Mouse (Mus musculus) kidney, postnatal 14 days (tissue): ENCODE data around the gene Cog5.
A peak's percentile ranks its signal among the peaks of the same experiment; 100 is the strongest.

Experiments
- DNase-seq: peaks from one replicate; pipeline ENCODE4 v3.0.0; 2022; ENCODE audit warnings: mixed read lengths

Gene Cog5

DNA sequence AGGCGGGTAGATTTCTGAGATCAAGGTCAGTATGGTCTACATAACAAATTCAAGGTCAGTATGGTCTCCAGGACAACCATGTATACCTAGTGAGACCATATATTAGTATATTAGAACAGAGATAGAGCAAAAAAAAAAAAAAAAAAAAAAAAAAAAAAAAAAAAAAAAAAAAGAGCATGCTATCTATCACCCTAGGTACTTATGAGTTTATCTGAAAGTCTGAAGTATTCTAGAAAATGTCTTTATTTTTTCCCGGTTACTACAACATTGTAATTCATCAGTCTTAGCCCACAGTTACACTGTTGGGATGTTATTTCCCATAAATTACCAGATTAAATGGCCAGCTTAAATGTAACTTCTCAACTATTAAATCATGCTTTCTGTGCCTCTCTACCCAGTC is 289.7 kb downstream of the Cog5 start:
- no peak for DNase-seq

DNA sequence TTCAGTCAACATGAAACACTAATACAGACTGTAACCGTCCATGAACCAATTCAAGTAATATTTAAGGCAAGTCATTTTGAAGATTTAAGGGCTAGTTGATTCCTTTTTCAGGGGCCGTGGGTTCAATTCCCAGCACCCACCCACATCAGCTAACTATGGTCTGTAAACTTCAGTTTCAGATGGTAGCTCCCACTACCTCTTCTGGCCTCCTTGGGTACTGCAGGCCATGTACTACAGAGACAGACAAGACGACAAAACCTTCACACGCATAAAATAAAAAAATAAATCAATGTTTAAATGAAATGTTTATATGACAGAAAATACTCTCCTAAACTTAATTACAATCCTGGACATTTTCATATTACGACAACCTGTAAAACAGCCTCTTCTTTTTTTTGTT is 292.8 kb downstream of the Cog5 start:
- no peak for DNase-seq

- DNase-seq: no peak
Measured at GRCm38 (mm10) chr12:31948101-31949000, 293.7 kb downstream of the Cog5 start.

DNA sequence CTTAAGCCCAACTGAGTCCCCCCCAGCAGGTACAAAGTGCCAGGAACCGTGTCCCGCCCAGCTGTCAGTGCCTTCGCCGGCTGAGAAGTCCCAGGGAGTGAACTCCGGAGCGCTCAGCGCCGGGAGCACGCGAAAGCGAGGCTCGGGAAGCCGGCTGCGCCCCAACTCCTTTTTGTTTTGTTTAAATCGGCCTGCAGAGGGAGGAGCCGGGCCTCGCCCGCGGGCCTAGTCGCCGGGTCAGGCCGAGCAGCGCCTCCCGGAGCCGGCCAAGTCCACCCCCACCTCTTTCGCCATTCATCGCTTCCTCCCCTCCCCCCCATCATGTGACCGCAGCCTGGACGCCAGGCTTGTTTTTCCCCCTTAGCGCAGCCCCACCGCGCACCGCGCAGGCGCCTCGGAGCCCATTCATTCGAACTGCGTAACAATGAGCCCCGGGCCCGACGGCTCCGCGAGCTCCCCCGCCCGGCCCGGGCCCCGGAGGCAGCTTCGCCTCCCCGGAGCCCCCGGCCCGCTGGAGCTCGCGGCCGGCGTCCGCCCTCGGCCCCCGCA is 294.6 kb downstream of the Cog5 start:
- peak; percentile 96 for DNase-seq

- DNase-seq: peak; percentile 99
Measured at GRCm38 (mm10) chr12:31949759-31950658, 295.3 kb downstream of the Cog5 start, which contains the start of gene Hbp1. Hbp1 (minus strand) TSS chr12:31950535.

- DNase-seq: no peak
Measured at GRCm38 (mm10) chr12:31950659-31951031, 296.0 kb downstream of the Cog5 start.

GRCm38 (mm10) chr12:31955843-31956242 is 301.2 kb downstream of the Cog5 start:
- DNase-seq: no peak

DNA sequence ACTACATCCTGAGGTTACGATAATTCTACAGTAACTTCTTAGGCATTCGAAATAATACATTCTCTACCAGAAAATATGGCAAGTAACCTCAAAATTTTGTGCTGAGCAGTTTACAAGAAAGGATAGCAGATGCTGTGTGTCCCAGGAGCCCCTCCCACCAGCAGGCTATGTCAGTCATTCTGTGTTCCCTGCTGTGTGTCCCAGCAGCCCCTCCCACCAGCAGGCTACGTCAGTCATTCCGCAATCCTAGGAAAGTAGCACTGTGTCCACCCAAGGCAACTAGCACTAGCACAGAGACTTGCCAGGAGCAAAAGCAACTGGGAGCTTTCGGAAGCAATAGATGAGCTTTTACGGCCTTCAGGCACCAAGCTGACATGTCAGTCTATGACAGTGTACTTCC is 309.4 kb downstream of the Cog5 start:
- no peak for DNase-seq

- DNase-seq: no peak
Measured at GRCm38 (mm10) chr12:31965517-31966212, 311.0 kb downstream of the Cog5 start.

DNA sequence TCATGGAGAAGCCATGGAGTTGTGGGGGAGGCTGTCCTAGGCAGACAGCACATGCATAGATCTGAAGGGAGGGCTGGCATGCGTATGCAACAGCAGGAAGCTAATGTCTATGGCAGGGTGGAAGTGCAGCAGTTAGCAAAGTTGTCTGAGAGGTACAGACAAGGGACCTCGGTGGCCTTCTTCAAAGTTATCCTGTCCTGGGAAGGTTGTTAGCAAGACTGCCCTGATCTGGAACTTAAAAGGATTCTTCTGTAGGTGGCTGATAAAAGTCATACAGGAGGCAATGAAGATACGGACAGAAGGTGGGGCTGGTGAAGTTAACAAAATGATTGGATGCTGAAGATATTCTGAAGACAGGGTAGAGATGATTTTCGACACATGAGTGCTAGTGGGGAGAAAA is 311.7 kb downstream of the Cog5 start:
- DNase-seq: no peak

- peak; percentile 55 for DNase-seq
Measured at GRCm38 (mm10) chr12:31967536-31967935, 312.9 kb downstream of the Cog5 start.

GRCm38 (mm10) chr12:31969111-31969510 is 314.4 kb downstream of the Cog5 start:
- DNase-seq: no peak

DNA sequence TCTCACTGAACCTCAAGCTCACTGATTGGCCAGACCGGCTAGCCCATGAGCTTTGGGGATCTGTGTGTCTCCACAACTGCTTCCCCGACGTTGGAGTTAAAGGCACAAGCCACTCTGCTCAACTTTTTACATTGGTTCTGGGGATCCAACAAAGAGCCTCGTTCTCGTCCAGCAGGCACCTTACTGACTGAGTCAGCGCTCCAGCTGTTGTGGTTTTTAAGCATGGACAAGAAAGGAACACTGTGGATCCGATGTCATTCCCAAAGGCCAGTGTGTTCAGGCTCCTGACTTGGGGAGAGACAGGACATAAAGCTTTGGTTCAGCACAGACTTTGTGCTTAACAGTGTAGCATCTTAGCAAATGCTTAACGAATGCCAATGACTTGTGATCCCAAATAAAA is 316.9 kb downstream of the Cog5 start:
- DNase-seq: no peak

DNA sequence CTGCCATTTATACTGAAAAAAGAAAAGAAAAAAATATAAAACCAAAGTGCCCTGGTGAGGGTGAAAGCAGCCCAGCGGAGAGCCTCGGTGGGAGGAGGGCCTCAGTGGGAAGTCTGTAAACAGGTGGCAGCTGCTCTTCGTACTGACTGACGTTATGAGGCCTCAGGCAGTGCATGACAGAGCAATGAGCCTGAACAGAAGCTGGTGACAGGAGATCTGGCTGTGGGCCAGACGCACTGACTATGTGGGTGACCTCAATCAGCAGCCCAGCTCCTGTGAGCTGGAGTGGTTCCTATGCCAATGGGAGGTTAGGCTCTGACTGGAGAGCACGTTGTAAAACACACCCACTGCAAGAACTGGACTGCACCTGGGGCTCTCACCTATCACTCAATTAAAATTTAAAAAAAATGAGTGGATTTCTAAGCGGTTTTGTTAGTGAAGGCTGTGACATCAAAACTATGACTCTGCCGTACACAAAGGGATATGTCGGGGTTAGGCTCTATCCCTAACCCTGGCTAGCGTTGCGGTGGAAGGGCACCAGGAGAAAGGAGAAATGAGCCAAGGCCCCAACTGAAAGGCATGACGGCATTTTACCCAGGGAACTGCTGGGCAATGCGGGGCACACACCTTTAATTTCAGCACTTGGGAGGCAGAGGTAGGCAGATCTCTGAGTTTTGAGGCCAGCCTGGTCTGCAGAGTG is 319.0 kb downstream of the Cog5 start:
- peak; percentile 79 for DNase-seq

DNA sequence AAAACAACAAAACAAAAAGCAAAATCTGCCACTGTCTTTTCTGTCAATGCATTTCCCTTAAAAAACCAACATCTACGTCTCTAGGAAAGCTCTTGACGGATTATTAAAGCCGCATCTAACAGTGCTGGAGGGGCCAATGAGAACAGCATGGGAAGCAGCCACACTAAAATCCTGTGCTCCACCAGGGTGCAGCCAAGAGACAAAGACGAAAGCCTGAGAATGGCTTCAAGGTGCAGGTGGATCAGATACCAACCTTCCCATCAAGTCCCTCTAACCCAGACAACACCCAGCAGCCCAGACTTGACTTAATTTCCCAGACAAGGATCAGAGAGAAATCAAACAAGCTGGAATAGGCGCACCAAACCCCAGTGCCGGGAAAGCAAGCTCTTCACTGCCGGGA is 321.9 kb downstream of the Cog5 start:
- DNase-seq: peak; percentile 19

DNA sequence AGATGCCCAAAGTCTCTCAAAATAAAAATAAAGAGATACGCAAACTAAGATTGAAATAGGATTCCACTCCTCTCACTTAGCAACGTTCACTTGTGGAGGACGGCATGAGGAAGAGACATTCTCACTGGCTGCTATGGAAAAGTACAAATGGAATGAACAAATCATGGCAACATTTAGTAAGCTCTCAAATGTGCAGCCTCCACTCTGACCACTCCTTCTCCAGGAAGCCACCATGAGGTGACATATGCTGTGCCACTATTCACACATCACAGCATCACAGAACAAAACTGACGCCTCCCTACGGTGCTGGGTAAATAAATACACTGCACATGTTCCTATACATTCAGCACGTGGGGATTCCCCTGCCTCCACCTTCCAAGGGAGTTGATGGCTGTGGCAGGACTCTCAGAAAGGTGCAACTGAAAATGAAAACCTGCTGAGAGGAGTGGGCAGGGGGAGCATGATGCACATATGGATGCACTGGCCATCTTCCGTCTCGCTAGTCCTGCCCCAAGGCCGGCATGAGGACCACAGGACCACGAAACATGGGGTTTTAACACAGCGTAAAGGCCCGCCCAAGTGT is 323.0 kb downstream of the Cog5 start:
- DNase-seq: no peak

GRCm38 (mm10) chr12:31983238-31983637 is 328.6 kb downstream of the Cog5 start:
- no peak for DNase-seq

DNA sequence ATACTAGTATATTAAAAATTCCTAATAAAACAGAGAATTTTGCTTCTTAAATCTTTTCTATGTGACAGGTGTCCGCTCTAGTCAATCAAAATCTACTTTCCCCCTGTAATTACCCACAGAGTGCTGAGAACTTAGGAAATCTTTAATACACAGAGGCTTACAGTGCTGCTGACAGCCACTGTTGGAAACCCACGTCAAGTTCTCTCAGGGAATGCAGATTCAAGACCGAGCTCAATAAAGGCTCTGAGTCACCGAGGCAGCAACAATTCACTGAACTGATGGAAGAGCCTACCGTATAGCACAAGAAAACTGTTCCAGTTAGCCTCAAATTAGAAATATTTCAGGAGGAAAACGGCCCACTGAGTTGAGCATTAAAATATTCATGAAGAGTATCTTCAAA is 329.1 kb downstream of the Cog5 start:
- no peak for DNase-seq

DNA sequence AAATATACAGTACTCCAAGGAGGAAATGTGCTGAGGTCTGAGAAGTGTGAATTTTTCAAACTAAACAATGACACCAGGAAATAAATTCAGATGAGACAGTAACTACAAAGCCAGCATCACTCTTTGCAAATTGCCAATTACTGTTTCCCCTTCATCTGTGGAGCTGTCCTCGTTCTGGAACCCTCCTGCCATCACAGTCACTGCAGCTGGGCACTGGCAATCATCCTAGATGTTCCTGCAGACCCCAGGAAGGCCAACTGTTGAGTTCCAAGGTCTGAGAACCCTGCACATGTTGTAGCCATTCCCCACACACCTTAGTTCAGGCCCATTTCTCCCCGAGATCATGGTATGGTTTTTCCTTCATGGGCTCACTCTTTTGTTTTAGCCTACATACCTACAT is 329.5 kb downstream of the Cog5 start:
- DNase-seq: no peak

- DNase-seq: peak; percentile 31
Measured at GRCm38 (mm10) chr12:31984664-31985063, 330.0 kb downstream of the Cog5 start.

- DNase-seq: no peak
Measured at GRCm38 (mm10) chr12:31985738-31986137, 331.1 kb downstream of the Cog5 start.

- no peak for DNase-seq
Measured at GRCm38 (mm10) chr12:31986463-31986862, 331.8 kb downstream of the Cog5 start.
